Comparison of ENCODE assay signal across 20 mouse cellular contexts in genomic region chr13:93326326-93326725, GRCm38 (mm10).
"Had no signal": no experiment of that assay in that cellular context is flagged by ENCODE, and none has a peak within 500 bp of the region (broad histone marks: within the 10 kb centered on the region; RNA-seq: fewer than 3 reads in every experiment).

No protein-coding gene starts in this region.

- H3K4me1 ChIP-seq: midbrain, embryonic 10.5 days; midbrain, embryonic 13.5 days; neural tube, embryonic 13.5 days; neural tube, embryonic 15.5 days; stomach, embryonic 15.5 days had no signal

- H3K27ac ChIP-seq: liver, embryonic 14.5 days; midbrain, embryonic 10.5 days; midbrain, embryonic 13.5 days; neural tube, embryonic 13.5 days; neural tube, embryonic 15.5 days; stomach, embryonic 15.5 days; stomach, postnatal 0 days had no signal

- H3K36me3 ChIP-seq: midbrain, embryonic 10.5 days; midbrain, embryonic 13.5 days; neural tube, embryonic 13.5 days; neural tube, embryonic 15.5 days; stomach, embryonic 15.5 days had no signal

- H3K9ac ChIP-seq: liver, embryonic 14.5 days; lung, embryonic 14.5 days; midbrain, embryonic 13.5 days; neural tube, embryonic 13.5 days; neural tube, embryonic 15.5 days; stomach, embryonic 15.5 days had no signal

- DNase-seq: lung, adult 18-20 months; lung, embryonic 14.5 days; lung, postnatal 10 days; lung, postnatal 4 days; retina, postnatal 1 day; right cerebral cortex, adult 18-20 months; right cerebral cortex, postnatal 25 days; right cerebral cortex, postnatal 4 days; spleen, adult 18-20 months; thymus, postnatal 14 days; thymus, postnatal 36 days had no signal

- H3K9me3 ChIP-seq: midbrain, embryonic 10.5 days; midbrain, embryonic 13.5 days; neural tube, embryonic 13.5 days; neural tube, embryonic 15.5 days; stomach, embryonic 15.5 days had no signal

- H3K4me2 ChIP-seq: lung, embryonic 14.5 days; midbrain, embryonic 13.5 days; neural tube, embryonic 13.5 days; neural tube, embryonic 15.5 days; stomach, embryonic 15.5 days had no signal

- ATAC-seq: midbrain, embryonic 13.5 days; midbrain, embryonic 16.5 days had no signal

- H3K27me3 ChIP-seq: midbrain, embryonic 13.5 days; neural tube, embryonic 13.5 days; neural tube, embryonic 15.5 days; stomach, embryonic 15.5 days had no signal

- H3K4me3 ChIP-seq: midbrain, embryonic 10.5 days; midbrain, embryonic 13.5 days; myocyte; neural tube, embryonic 13.5 days; neural tube, embryonic 15.5 days; stomach, embryonic 15.5 days had no signal
